Mouse (Mus musculus) neural tube, embryonic 11.5 days (tissue): Measurements from ENCODE around the gene Islr2. TPM values are rescaled to one million over a fixed set of nuclear protein-coding genes. Genes with fewer than 3 reads are reported as not detected.

Experiments used
- ATAC-seq: fragments of 200-750 bp; cut with Nextera tagmentation; 2 replicates; pipeline ENCODE4 v1.8.0; 2017; ENCODE audit warnings: moderate number of reproducible peaks, mild to moderate bottlenecking, moderate TSS enrichment, moderate library complexity; ENCODE audit not compliant: insufficient read depth, low FRiP score, low TSS enrichment
- DNase-seq: peaks from one replicate; pipeline ENCODE4 v3.0.0-alpha.2; 2015; ENCODE audit warnings: low spot score
- H3K27ac ChIP-seq: fragments of 300-500 bp; sonication (generic); 2 replicates; pipeline ENCODE4 v1.5.1; 2014; ENCODE audit warnings: low read depth, mild to moderate bottlenecking, low read length
- H3K27me3 ChIP-seq: fragments of 300-500 bp; sonication (generic); 2 replicates; pipeline ENCODE4 v1.6.1; 2014; ENCODE audit warnings: mild to moderate bottlenecking, low read length, mixed read lengths; ENCODE audit not compliant: control insufficient read depth, insufficient read depth
- H3K36me3 ChIP-seq: fragments of 300-500 bp; sonication (generic); 2 replicates; pipeline ENCODE4 v1.6.1; 2014; ENCODE audit warnings: mild to moderate bottlenecking, low read length, moderate library complexity, mixed read lengths; ENCODE audit not compliant: control insufficient read depth, insufficient read depth
- H3K4me1 ChIP-seq: fragments of 300-500 bp; sonication (generic); 2 replicates; pipeline ENCODE4 v1.6.1; 2014; ENCODE audit warnings: low read length, mixed read lengths; ENCODE audit not compliant: control insufficient read depth, insufficient read depth
- H3K4me2 ChIP-seq: fragments of 300-500 bp; sonication (generic); 2 replicates; pipeline ENCODE4 v1.6.1; 2014; ENCODE audit warnings: low read depth, mild to moderate bottlenecking, moderate library complexity
- H3K4me3 ChIP-seq: fragments of 300-500 bp; sonication (generic); 2 replicates; pipeline ENCODE4 v1.5.1; 2014; ENCODE audit warnings: low read depth, low read length
- H3K9ac ChIP-seq: fragments of 300-500 bp; sonication (generic); 2 replicates; pipeline ENCODE4 v1.6.1; 2014; ENCODE audit warnings: mild to moderate bottlenecking, low read length
- H3K9me3 ChIP-seq: fragments of 300-500 bp; sonication (generic); 2 replicates; pipeline ENCODE4 v1.6.1; 2016; ENCODE audit warnings: low read length; ENCODE audit not compliant: control insufficient read depth
- WGBS: fragments of 180-500 bp; shearing (Covaris S2); extraction: QIAGEN DNeasy Blood & Tissue Kit; methylation state at CpG from one replicate; pipeline ENCODE4 v1.1.7; 2014; 5-methylcytosine and 5-hydroxymethylcytosine counted together
- microRNA-seq: library from miRNA; unstranded; fragments of <30 nt; microRNA quantifications from one replicate; pipeline ENCODE4, GENCODE M21; 2016
- polyA plus RNA-seq: library from polyadenylated mRNA; unstranded; fragments of >200 nt; fragmentation: Nextera tagmentation; extraction: Ambion mirVana; gene quantifications from 2 replicates; pipeline ENCODE4 v1.2.1, GENCODE M21; 2014

The Islr2 gene
- polyA plus RNA-seq, 1 experiment from 2014 or later = 9.3 TPM

DNA sequence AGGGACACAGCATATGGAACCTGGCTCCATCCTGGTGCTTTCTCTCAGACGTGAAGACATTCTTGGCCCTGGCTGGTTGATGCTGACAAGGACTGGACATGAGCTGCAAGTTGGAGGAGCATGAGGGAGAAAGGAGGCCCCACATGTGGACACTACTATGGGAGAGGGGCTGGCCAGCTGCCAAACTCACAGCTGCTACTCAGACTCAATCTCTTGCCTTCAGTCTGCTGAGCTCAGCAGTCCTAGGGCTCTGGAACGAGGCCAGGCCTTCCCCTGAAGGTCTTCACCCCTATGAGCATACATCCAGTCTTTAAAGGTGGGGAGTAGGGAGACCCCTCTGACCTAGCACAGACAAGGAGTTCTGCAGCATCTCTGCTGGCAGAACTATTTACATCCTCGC lies 48.8 kb downstream of the Islr2 start:
- peak; percentile 66 for DNase-seq
- Histone ChIP-seq H3K4me2 (no peak overlapping the region), H3K9me3 (no peaks in the 10 kb centered on the region), H3K27me3 (no peaks in the 10 kb centered on the region), H3K27ac (no peak overlapping the region; the same call in 1 of the 2 replicates), H3K9ac (no peak overlapping the region), H3K36me3 (no peaks in the 10 kb centered on the region), H3K4me1 (0 out of 2 replicates have a peak, but pooled peaks cover 3% of the 10 kb centered on the region), H3K4me3 (no peak overlapping the region)
- no peak for ATAC-seq
- 54% methylated on average over 3 of the region's 3 CpGs for WGBS

DNA sequence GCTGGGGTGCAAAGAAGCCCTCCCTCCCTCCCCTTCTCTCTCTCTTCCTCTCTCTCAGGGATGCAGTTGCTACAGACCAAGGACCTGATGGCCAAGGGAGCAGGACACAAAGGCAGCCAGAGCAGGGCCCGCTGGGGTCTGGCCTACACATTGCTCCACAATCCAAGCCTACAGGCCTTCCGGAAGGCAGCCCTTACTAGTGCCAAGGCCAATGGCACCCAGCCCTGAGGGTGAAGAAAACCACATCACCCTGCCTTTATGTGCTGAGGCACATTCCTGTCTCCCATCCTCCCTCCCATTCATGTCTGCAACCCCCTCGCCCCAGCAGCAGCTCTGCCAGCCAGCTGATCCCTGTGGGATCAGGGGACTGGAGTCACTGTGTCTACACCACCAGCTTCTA lies 51.0 kb downstream of the Islr2 start:
- H3K27ac ChIP-seq = no peak overlapping the region
- H3K4me1 ChIP-seq = 0 out of 2 replicates have a peak, but pooled peaks cover 3% of the 10 kb centered on the region
- 84% methylated on average over 3 of the region's 3 CpGs for WGBS
- H3K4me2 ChIP-seq = no peak overlapping the region
- H3K4me3 ChIP-seq = no peak overlapping the region
- H3K36me3 ChIP-seq = no peaks in the 10 kb centered on the region
- H3K27me3 ChIP-seq = no peaks in the 10 kb centered on the region
- H3K9me3 ChIP-seq = no peaks in the 10 kb centered on the region
- H3K9ac ChIP-seq = no peak overlapping the region
- ATAC-seq = no peak
- DNase-seq = no peak

DNA sequence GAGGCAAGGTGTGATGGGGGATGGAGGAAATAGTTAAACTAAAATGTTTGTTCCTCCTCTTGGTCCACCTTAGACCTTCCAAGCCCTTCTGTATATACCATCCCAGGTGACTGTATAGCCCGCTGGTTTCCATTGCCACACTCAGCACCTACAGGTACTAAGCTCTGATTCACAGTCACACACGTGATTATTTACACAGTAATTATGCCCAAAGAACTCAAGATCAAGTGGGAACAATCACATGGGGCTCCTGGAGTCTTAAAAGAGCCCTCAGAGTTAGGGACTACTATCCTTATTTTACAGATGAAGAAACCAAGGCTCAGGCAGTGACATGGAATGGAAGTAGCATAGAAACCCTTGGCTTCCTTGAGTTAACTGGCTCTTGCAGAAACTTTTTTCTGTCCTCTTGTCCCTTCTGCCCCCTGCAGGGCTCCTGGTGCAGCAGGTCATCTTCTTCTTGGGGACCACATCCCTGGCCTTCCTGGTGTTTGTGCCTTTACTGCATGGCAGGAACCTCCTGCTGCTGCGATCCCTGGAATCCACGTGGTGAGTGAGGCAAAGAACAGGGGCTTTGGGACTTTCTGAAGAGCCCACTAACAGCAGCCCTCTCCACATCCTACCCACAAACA lies 53.3 kb downstream of the Islr2 start:
- H3K27ac ChIP-seq = no peak overlapping the region
- no peaks in the 10 kb centered on the region for H3K27me3 ChIP-seq
- no peak for ATAC-seq
- no peaks in the 10 kb centered on the region for H3K36me3 ChIP-seq
- H3K4me2 ChIP-seq = no peak overlapping the region
- H3K9me3 ChIP-seq = no peaks in the 10 kb centered on the region
- no peak overlapping the region for H3K9ac ChIP-seq
- H3K4me3 ChIP-seq = no peak overlapping the region
- 0 out of 2 replicates have a peak, but pooled peaks cover 3% of the 10 kb centered on the region for H3K4me1 ChIP-seq
- WGBS = 75% methylated on average over 4 of the region's 4 CpGs
- DNase-seq = no peak

DNA sequence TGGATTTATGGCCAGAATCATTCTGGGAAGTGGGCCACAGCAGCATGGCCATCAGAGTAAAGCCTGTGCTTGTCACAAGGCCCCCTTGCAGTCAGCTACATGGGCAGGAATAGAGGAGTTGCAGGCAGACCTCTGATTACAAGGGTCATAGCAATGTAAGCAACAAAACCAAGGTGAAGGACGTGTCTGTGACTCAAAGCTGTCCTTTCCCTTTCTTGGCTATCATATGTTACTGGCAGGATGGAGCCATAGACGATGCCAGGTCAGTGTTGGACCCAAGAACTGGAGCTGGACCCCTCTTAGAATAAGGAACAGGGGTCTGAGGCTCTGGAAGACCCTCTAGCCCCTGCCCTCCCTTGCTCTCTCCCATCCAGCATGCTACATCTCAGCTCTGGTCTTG lies 55.3 kb downstream of the Islr2 start:
- H3K36me3 ChIP-seq = no peaks in the 10 kb centered on the region
- WGBS = 70% methylated on average over 2 of the region's 2 CpGs

More for the DNA sequence above, 55.3 kb downstream of the Islr2 start:
- Histone ChIP-seq H3K4me3 (no peak overlapping the region), H3K9me3 (no peaks in the 10 kb centered on the region), H3K27me3 (no peaks in the 10 kb centered on the region), H3K9ac (no peak overlapping the region), H3K27ac (no peak overlapping the region), H3K4me1 (peaks cover 4% of the 10 kb centered on the region; the same call in 1 of the 2 replicates), H3K4me2 (no peak overlapping the region)
- ATAC-seq = no peak
- no peak for DNase-seq

Small RNAs within 50 kb of the gene (microRNA-seq; reads per million reads assigned to microRNA genes)
- gene Mir6385 = not detected

Other genes with a start within 250 kb of the Islr2 start
- 0.16 TPM in 1 of 2 replicates, not detected in the other for gene Cyp11a1, start 197.9 kb downstream of the Islr2 start, polyA plus RNA-seq
- gene Stra6, start 140.5 kb downstream of the Islr2 start, polyA plus RNA-seq = 53.7 and 55.2 TPM in 2 replicates
- 0.08 and 0.22 TPM in 2 replicates for gene Ccdc33, start 85.5 kb downstream of the Islr2 start, polyA plus RNA-seq
- gene Islr, start within 50 bp of the Islr2 start, polyA plus RNA-seq = 31.2 and 31.5 TPM in 2 replicates
- 7.6 and 10.6 TPM in 2 replicates for gene Pml, start 45.5 kb upstream of the Islr2 start, polyA plus RNA-seq
- gene Stoml1, start 48.8 kb upstream of the Islr2 start, polyA plus RNA-seq = 29.6 and 35.9 TPM in 2 replicates
- 12.8 and 13.5 TPM in 2 replicates for gene Loxl1, start 108.9 kb upstream of the Islr2 start, polyA plus RNA-seq
- not detected in 2 replicates for gene Tbc1d21, start 166.1 kb upstream of the Islr2 start, polyA plus RNA-seq